Mouse (Mus musculus): ENCODE measurements around the gene Ext2. TPM values are rescaled to one million over a fixed set of nuclear protein-coding genes. Genes with fewer than 3 reads are reported as not detected.

The Ext2 gene
- 69.7 and 77.0 TPM in 2 replicates for polyA plus RNA-seq (2015; fragmentation: Nextera tagmentation; extraction: Ambion mirVana)

GRCm38 (mm10) chr2:93822045-93822749 lies at the start of gene Ext2:
Gene Ext2, minus strand, starts transcription at chr2:93822568.
- H3K9ac ChIP-seq (replicated peaks), result peak within 1 kb of the TSS; percentile 93
- H3K4me1 ChIP-seq, result peaks cover 31% of the 10 kb centered on the region
- peak; percentile 92 for ATAC-seq (ENCODE audit: low FRiP score)
- no peaks in the 10 kb centered on the region for H3K9me3 ChIP-seq (replicated peaks)
- H3K27me3 ChIP-seq (replicated peaks), result no peaks in the 10 kb centered on the region
- H3K4me3 ChIP-seq (replicated peaks), result peak within 1 kb of the TSS; percentile 76
- H3K4me2 ChIP-seq, result peak within 1 kb of the TSS; percentile 74
- H3K36me3 ChIP-seq, result peaks cover 13% of the 10 kb centered on the region
- WGBS, result 2% methylated on average over 65 of the region's 66 CpGs
- peak within 1 kb of the TSS; percentile 61 for H3K27ac ChIP-seq (replicated peaks)

DNA sequence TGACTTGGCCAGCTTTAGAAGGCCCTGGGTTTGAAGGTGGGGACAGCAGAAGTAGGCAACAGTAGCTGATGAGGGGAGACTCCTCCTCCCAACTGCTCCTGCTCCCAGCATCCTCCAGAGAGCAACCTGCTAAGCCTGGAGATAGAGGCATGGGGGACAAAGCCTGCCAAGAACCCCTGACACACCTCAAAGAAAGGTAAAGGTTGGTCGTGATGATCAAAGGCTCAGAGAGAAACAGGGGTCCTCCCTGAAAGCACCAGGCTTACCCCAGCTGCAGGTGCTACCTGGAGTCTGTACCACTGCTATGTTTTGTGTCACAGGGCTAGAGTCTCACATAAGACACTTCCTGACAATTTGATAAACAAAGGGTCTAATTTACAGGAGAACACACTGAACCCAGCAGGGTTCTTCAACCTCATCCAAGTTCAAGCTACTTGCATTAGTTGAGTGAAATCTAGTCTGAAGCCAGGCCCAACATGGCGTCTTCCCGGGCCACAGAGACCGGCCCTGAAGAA lies 49.1 kb upstream of the Ext2 start:
- no peaks in the 10 kb centered on the region for H3K9me3 ChIP-seq (replicated peaks)
- no peak for ATAC-seq (ENCODE audit: low FRiP score)
- peaks cover 15% of the 10 kb centered on the region for H3K4me1 ChIP-seq
- 91% methylated on average over 4 of the region's 4 CpGs for WGBS
- no peak overlapping the region for H3K4me3 ChIP-seq (replicated peaks)
- H3K4me2 ChIP-seq, result no peak overlapping the region
- no peak overlapping the region for H3K9ac ChIP-seq (replicated peaks)
- no peaks in the 10 kb centered on the region for H3K36me3 ChIP-seq
- H3K27me3 ChIP-seq (replicated peaks), result peaks cover 2% of the 10 kb centered on the region; the same call in 1 of the 2 replicates
- H3K27ac ChIP-seq (replicated peaks), result no peak overlapping the region

DNA sequence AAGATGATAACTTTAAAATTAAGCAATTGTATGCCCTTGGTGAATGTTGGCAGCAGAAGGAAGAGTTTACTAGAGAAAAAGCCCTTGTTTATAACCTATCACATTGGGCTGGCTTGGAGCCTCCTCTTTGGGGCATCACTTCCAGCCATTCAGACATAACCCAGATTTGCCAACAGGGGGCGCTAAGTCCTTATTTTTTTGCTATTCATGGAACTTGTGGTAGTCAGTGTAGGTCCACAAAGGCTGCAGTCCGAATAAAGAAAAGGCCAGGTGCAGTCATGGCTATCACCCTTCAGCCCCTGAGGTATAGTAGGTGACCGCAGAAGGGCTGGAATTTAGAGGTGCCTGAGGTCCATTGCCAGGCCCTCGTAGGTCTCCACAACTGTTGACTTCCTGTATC lies 48.5 kb upstream of the Ext2 start:
- H3K9me3 ChIP-seq (replicated peaks), result no peaks in the 10 kb centered on the region
- peaks cover 2% of the 10 kb centered on the region; the same call in 1 of the 2 replicates for H3K27me3 ChIP-seq (replicated peaks)
- ATAC-seq (ENCODE audit: low FRiP score), result peak; percentile 40
- peaks cover 15% of the 10 kb centered on the region for H3K4me1 ChIP-seq
- WGBS, result 32% methylated on average over 4 of the region's 4 CpGs
- no peak overlapping the region for H3K27ac ChIP-seq (replicated peaks)
- H3K4me2 ChIP-seq, result no peak overlapping the region
- no peaks in the 10 kb centered on the region for H3K36me3 ChIP-seq
- no peak overlapping the region for H3K9ac ChIP-seq (replicated peaks)
- H3K4me3 ChIP-seq (replicated peaks), result no peak overlapping the region

- no peak for ATAC-seq (ENCODE audit: low FRiP score)
- peaks cover 2% of the 10 kb centered on the region; the same call in 1 of the 2 replicates for H3K27me3 ChIP-seq (replicated peaks)
- H3K4me1 ChIP-seq, result peaks cover 15% of the 10 kb centered on the region
- H3K27ac ChIP-seq (replicated peaks), result no peak within 1 kb of the TSS
- H3K4me2 ChIP-seq, result no peak within 1 kb of the TSS
- no peak within 1 kb of the TSS for H3K4me3 ChIP-seq (replicated peaks)
- H3K9me3 ChIP-seq (replicated peaks), result no peaks in the 10 kb centered on the region
- WGBS, result 72% methylated on average over 7 of the region's 7 CpGs
- no peak within 1 kb of the TSS for H3K9ac ChIP-seq (replicated peaks)
- no peaks in the 10 kb centered on the region for H3K36me3 ChIP-seq
Measured at GRCm38 (mm10) chr2:93869107-93869600, 46.8 kb upstream of the Ext2 start, which contains the start of gene Accsl. Gene Accsl, minus strand, starts transcription at chr2:93869157.

DNA sequence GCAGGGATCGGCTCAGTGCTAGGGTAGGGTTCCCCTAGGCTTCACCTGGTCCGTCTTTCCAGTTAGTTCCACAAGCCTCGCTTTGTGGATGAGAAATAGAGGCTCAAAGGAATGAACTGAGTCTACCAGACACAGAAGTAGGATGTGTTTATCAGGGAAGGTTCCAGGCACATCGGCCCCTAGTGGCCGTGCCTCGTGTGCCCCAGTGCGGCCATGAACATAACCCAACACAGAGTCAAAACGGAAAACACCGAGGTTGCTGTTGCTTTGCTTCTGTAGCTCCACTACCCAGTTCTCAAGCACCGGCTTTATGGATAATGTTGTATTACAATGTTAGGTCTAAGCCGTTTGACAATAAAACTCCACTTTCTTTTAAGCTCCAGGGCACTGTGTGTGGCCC lies 46.2 kb upstream of the Ext2 start:
- 86% methylated on average over 11 of the region's 11 CpGs for WGBS
- Histone ChIP-seq H3K27me3 (replicated peaks) (peaks cover 2% of the 10 kb centered on the region; the same call in 1 of the 2 replicates), H3K4me3 (replicated peaks) (no peak overlapping the region), H3K4me1 (peaks cover 9% of the 10 kb centered on the region), H3K36me3 (no peaks in the 10 kb centered on the region), H3K9ac (replicated peaks) (no peak overlapping the region), H3K27ac (replicated peaks) (no peak overlapping the region), H3K4me2 (no peak overlapping the region), H3K9me3 (replicated peaks) (no peaks in the 10 kb centered on the region)
- no peak for ATAC-seq (ENCODE audit: low FRiP score)

- no peak overlapping the region for H3K4me3 ChIP-seq (replicated peaks)
- H3K27me3 ChIP-seq (replicated peaks), result 0 out of 2 replicates have a peak, but pooled peaks cover under 1% of the 10 kb centered on the region
- H3K27ac ChIP-seq (replicated peaks), result no peak overlapping the region
- no peak overlapping the region for H3K4me2 ChIP-seq
- no peaks in the 10 kb centered on the region for H3K9me3 ChIP-seq (replicated peaks)
- no peaks in the 10 kb centered on the region for H3K4me1 ChIP-seq
- ATAC-seq (ENCODE audit: low FRiP score), result no peak
- 69% methylated on average over 4 of the region's 4 CpGs for WGBS
- no peaks in the 10 kb centered on the region for H3K36me3 ChIP-seq
- no peak overlapping the region for H3K9ac ChIP-seq (replicated peaks)
Measured at GRCm38 (mm10) chr2:93863229-93863628, 40.9 kb upstream of the Ext2 start.

GRCm38 (mm10) chr2:93858845-93859244 lies 36.5 kb upstream of the Ext2 start:
- ATAC-seq (ENCODE audit: low FRiP score), result no peak
- H3K4me1 ChIP-seq, result 0 out of 2 replicates have a peak, but pooled peaks cover 2% of the 10 kb centered on the region
- H3K36me3 ChIP-seq, result no peaks in the 10 kb centered on the region
- H3K4me3 ChIP-seq (replicated peaks), result no peak overlapping the region
- WGBS, result 75% methylated on average over 12 of the region's 12 CpGs
- H3K27ac ChIP-seq (replicated peaks), result no peak overlapping the region
- H3K27me3 ChIP-seq (replicated peaks), result no peaks in the 10 kb centered on the region
- H3K4me2 ChIP-seq, result no peak overlapping the region
- no peak overlapping the region for H3K9ac ChIP-seq (replicated peaks)
- no peaks in the 10 kb centered on the region for H3K9me3 ChIP-seq (replicated peaks)

GRCm38 (mm10) chr2:93851303-93851702 lies 28.9 kb upstream of the Ext2 start:
- Histone ChIP-seq H3K9me3 (replicated peaks) (no peaks in the 10 kb centered on the region), H3K36me3 (0 out of 2 replicates have a peak, but pooled peaks cover 3% of the 10 kb centered on the region), H3K4me3 (replicated peaks) (no peak overlapping the region), H3K27me3 (replicated peaks) (no peaks in the 10 kb centered on the region), H3K27ac (replicated peaks) (no peak overlapping the region), H3K4me1 (peaks cover 24% of the 10 kb centered on the region), H3K4me2 (no peak overlapping the region), H3K9ac (replicated peaks) (no peak overlapping the region)
- WGBS, result 88% methylated on average over 1 of the region's 1 CpGs
- ATAC-seq (ENCODE audit: low FRiP score), result no peak

DNA sequence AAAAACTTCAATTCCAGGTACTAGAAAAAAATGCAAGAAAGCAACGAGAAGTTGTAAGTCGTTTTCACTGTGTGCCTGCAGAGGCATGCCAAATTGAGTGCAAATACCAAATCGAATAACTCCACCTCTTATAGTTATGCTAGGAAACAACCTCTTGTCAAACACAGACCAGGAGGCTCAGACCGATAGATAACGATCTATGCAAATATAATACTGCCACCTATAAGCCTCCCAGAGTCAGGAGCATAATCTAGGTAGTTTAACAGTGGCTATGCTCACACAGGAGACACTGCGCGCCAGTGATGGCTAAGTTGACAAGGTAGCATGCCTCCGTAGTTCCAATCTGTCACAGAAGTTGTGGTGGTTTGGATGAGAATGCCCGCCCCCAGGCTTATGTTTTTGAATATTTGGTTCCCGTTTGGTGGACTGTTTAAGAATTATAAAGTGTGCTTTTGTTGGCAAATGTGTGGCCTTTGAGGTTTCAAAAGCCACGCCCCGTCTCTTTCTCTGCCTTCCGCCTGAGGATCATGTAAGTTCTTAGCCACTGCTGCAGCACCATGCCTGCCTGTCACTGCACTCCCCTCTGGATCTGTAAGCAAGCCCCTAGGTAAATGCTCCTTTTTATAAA lies 28.1 kb upstream of the Ext2 start:
- Histone ChIP-seq H3K4me3 (replicated peaks) (0 out of 2 replicates have a peak overlapping the region, but pooled peaks have one; percentile 64), H3K27me3 (replicated peaks) (no peaks in the 10 kb centered on the region), H3K4me1 (peaks cover 22% of the 10 kb centered on the region), H3K9me3 (replicated peaks) (no peaks in the 10 kb centered on the region), H3K36me3 (0 out of 2 replicates have a peak, but pooled peaks cover 3% of the 10 kb centered on the region), H3K4me2 (peak overlapping the region; percentile 80), H3K9ac (replicated peaks) (no peak overlapping the region), H3K27ac (replicated peaks) (peak overlapping the region; percentile 87; the same call in 1 of the 2 replicates)
- no peak for ATAC-seq (ENCODE audit: low FRiP score)
- WGBS, result 46% methylated on average over 13 of the region's 13 CpGs

DNA sequence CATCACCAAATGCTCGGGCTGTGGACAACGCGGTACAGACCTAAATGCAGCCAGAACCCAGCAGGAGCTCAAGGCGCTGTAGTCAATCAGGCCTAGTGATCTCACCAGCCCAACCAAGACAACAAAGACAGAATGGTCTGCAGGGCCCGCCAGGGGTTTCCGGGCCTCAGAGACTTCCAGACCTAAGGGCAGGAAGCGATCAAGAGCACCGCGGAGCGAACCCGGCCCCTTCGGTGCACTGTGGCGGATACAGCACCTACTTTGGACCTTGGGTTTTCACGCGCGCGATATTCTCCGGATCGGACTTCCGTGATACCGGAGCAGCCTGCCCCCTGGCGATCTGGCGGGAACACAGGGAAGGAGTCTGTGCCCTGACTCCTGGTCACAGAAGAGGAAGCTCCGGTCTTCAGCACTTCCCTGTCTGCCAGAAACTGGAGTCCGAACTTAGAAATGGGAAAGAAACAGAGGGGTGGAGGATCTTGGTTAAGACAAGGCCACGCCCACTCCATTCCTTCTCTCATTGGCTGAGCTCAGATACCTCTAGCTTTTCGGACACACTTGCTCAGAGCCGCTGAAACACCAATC lies 27.2 kb upstream of the Ext2 start, which contains the start of gene Accs:
Gene Accs, minus strand, starts transcription at position 439 of the 585 bp plus-strand sequence.
- Histone ChIP-seq H3K9ac (replicated peaks) (peak within 1 kb of the TSS; percentile 71), H3K27ac (replicated peaks) (peak within 1 kb of the TSS; percentile 87), H3K27me3 (replicated peaks) (no peaks in the 10 kb centered on the region), H3K4me3 (replicated peaks) (peak within 1 kb of the TSS; percentile 64), H3K4me1 (peaks cover 22% of the 10 kb centered on the region), H3K9me3 (replicated peaks) (no peaks in the 10 kb centered on the region), H3K4me2 (peak within 1 kb of the TSS; percentile 80), H3K36me3 (peaks cover 4% of the 10 kb centered on the region; the same call in 1 of the 2 replicates)
- peak; percentile 86 for ATAC-seq (ENCODE audit: low FRiP score)
- under 1% methylated on average over 28 of the region's 28 CpGs for WGBS

DNA sequence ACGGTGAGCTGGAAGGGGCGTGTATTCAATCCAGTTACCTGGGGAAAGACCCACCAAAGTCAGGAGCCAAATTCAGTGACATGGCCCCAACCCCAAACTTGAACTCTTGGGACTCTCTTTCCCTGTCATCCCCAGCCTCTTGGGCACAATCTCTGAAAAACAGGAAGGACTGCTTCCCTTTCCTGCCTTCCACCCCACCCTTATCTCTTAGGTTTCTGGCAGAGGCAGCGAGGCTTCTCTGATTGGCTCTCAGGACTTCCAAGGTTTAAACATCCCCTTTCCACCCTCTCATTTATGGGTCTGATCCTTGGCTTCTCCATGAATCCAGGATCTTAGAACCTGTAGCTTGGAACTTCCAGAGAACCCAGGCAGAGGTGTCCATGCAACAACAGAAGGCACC lies 19.0 kb upstream of the Ext2 start:
- Histone ChIP-seq H3K27me3 (replicated peaks) (no peaks in the 10 kb centered on the region), H3K9ac (replicated peaks) (no peak overlapping the region), H3K9me3 (replicated peaks) (no peaks in the 10 kb centered on the region), H3K4me1 (no peaks in the 10 kb centered on the region), H3K27ac (replicated peaks) (no peak overlapping the region), H3K4me3 (replicated peaks) (no peak overlapping the region), H3K4me2 (no peak overlapping the region), H3K36me3 (peaks cover 45% of the 10 kb centered on the region)
- 97% methylated on average over 3 of the region's 3 CpGs for WGBS
- ATAC-seq (ENCODE audit: low FRiP score), result no peak

All from neural tube, embryonic 15.5 days (tissue).